Mouse (Mus musculus): ENCODE data around the gene Smyd3. TPM values are rescaled to one million over a fixed set of nuclear protein-coding genes. Genes with fewer than 3 reads are reported as not detected.
A peak's percentile ranks its signal among the peaks of the same experiment; 100 is the strongest.

Gene Smyd3
- total RNA-seq, 2 experiments from 2014 or later: 7.5 to 8.3 TPM

DNA sequence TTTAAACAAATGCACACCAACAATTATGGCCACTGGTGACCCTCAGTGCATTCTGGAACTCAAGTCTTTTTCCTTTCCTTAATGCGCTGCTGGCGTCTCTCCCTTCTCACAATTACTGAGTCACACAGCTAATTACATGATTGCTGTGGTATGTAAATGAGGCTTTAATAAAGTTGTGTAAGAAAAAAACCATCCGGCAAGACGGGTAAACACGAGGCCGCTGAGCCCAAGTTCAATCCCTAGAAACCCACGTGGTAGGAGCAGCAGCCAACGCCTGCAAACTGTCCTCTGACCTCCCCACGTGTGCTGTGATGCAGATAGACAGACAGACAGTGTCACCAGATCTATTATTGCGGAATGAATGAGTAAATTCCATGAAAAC, 58.9 kb downstream of the Smyd3 start:
- no peak for DNase-seq

DNA sequence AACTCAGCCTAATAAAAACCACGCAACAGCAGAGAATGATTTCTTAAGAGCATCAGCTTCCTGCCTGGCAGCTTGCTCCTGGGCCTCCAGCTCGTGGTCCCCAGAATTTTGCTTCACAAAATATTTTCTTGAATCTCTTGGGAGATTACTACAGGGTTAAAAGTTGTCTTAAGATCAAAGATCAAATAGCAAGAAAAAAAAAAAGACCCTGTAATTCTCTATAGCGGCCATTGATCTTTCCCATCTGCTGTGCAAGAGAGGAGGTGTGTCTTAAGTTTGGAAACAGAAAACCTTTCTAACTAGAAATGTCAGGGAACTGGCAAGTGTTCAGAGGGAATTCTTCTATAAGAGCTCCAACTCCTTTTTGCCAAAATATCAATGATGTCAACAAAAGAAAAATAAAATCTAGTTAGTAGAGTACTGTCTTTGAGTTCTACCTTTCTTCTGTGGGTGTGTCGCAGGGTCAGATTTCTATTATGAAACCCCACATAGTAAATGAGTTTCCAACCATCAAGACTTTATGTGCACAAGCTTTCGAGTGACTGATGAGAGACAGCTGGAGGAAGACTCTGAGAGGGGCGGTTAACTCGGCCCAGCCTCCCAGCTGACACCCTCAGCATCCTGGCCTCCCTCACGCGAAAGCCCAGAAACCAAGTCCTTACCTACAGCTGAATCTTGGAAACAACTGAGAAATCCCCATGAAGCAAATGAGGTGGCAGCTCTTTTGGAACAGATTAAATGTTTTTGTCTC, 59.4 kb downstream of the Smyd3 start:
- peak; percentile 15 to 16 for DNase-seq

DNA sequence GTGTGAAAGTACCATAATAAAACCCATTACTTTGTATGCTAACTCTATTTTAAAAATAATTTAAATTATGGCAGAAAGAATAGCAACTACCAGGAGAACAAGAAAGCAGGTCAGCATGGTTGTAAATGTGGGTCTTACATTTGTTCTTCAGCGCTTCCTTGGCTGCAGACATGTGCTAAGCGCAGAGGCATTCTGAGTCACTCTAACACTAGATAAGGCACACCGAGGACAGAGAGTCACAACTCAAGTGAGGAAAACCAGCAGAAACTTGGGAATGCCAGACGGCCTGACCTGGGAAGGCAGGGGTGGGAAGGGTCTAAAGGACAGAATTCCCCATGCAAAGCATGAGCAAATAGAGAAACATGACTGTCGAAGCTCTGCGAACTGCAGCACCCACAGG, 63.2 kb downstream of the Smyd3 start:
- DNase-seq: peak; percentile 21 to 30

DNA sequence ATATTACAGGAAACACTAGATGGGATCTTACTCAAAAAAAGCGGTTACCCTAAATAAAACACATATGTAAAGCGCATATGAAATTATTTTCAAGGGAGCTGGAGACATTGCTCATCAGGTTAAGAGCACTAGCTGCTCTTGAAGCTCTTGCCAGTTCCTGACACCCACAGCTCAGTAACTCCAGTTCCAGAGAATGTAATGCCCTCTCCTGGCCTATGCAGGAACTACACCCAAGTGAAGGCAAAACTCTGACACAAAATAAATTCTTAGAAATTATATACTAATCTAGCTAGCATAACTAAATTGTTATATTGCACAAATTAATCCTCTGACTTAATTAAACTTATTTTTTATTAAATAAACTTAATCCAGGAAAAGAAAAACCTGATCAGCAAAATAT, 66.6 kb downstream of the Smyd3 start:
- DNase-seq: no peak

DNA sequence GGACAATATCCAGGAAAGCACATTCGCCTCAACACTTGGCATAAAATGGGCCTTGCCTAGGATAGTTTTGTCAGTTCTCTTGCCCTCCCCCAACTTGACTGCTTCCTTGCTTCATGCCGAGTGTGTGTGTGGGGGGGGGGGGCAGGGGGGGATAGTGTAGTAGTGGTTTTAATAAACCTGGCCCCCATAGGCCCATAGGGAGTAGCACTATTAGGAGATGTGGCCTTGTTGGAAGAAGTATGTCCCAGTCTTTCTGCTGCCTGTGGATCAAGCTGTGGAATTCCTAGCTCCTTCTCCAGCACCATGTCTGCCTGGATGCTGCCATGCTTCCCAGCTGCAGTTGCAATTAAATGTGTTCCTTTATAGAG, 71.0 kb downstream of the Smyd3 start:
- DNase-seq: no peak

DNA sequence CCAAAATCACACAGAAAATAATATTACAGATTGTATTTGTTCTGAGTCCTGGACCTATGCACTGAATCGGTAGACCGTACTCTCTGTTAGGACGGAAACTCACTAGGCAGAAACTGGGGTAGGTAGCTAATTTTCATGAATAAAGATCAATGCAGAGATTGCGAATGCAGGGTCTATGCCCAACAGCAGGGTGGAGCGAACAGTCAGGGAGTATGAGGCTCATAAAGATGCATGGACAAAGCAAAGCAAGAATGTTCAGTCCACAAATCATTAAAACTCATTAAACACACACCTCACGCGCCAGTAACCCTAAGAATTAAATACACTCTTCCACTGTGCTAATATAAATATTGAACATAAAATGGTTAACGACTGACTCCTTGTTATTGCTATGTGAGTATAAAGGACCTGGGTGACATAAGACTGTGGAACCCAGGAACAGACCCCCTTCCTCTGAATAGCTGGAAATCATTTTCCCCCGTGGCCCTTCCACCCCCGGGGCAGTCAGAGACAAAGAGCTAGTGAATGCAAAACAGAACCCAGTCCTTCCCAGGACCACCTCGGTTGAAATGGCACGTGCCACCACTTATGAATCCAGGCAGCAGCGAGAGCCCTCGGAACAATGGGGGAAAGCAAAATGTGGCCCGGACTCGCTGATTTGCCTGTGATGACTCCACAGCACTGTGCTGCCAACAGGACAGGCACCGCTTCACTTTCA, 71.6 kb downstream of the Smyd3 start:
- DNase-seq: peak; percentile 4 to 9

DNA sequence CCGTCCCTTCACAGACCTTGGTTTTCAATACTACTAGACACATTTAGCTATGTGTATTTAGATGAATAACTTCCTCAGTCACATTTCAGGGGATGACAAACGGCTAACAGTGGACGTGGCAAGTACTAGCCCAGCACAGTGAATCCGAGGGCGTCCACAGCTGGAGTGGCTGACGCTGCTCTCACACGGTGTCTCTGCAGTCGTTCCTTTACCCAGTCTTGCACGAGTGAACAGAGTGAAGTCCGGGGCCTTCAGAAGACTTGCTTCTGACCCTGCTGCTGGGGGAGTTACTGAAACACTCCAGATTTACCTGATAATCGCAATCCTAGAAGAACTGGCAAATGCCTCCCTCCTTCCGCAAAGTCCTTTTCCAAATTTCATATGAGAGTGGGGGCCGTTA, 74.0 kb downstream of the Smyd3 start:
- no peak for DNase-seq

DNA sequence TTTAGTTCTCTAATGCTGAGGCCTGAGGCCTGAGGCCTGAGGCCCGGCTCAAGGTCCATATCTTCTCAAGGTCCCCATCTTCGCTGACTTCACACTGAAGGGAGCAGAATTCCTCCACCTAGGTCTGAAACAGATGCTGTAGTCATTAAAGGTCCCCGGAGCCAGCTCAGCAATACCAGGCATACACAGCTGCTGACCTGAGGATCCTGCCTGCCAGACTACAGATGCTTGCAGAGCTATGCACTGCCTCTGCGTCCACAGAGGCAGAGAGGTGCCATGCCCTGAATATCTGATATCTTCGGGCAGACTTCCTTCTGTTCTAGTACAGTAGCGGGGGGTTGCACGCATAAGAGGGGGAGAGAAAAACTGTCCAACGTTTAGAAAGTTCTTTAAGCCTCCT, 74.4 kb downstream of the Smyd3 start:
- no peak for DNase-seq

DNA sequence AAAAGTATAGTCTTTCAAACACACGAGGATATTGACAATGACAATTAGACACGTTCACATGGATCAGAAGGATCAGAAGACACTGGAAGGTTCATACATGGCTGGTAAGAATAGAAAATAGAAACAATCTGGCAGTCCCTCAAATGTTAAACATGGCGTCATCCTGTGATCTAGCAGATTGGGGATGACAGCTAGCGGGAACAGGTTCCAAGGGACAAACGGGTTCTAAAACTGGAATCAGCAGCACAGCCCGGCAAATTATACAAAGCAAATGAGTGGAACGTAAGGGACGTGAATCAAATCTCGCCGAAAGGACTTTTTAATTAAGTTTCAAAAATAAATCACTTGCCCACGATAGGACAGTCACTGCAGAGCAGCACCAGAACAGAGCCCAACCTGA, 81.2 kb downstream of the Smyd3 start:
- DNase-seq: no peak

DNA sequence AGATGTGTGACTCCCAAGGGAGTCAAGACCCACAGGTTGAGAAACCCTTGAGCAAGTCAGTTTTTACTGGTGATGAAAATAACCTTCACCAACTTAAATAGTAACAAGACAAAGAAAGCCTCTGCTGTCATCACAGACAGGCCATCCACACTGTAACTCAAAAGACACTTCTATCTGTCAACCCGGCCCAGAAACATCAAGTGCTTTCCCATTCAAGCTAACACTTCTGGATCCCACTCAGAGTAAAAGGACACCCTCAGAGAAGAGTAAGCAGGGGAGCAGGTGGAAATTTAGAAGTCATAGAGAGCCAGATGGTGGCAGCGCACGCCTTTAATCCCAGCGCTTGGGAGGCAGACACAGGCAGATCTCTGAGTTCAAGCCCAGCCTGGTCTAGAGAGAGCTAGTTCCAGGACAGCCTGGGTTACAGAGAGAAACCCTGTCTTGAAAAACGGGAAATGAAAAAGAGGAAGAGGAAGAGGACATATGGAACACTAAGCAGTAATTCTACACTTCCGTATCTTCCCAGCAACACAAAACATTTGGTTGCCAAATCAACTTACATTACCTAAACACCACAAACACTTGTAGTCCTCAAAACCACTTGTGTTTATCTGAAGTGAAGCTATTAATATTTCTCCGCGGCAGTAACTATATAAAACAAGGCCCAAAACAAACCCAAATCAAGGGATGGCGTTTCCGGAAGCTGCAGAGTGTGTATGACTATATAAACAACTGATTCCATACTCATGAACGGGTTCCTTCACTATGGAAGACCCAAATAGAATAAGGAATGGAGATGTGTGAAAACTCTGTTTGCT, 83.2 kb downstream of the Smyd3 start:
- DNase-seq: peak; percentile 8 to 19

DNA sequence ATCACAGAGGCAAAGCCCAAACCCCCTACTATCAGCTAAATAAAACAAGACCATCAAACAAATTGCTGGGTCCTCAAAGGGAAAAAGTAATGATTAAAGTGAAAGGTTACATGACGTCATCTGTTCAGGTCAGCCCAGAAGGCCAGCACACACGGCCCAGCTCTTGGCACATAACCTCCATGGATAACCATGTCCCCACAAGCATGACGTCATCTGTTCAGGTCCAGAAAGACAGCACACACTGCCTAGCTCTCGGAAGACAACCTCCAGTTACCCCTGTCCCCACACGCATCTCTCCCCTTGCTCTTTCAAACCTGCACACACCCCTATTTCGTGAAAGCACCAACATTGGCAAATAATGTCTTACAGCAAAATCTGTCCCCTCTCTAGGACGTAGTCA, 84.0 kb downstream of the Smyd3 start:
- no peak for DNase-seq

DNA sequence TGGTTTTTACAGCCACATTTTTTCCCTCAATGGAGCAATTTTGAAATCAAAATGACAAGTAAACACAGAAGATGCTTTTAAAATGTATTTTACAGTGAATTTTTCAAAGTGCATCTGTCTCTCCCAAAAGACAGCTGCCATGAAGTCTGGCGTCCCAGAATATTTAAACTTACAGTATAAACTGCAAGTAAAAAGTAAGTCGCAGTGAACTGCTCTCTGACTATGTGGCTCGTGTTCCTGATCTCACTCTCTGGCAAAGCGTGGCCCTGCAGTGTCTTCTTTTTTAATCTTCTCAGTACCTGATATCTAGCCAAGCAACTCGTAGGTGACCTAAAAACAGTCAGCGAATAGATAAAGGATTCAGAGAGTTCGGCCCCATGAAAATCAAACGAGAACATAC, 84.5 kb downstream of the Smyd3 start:
- DNase-seq: no peak

DNA sequence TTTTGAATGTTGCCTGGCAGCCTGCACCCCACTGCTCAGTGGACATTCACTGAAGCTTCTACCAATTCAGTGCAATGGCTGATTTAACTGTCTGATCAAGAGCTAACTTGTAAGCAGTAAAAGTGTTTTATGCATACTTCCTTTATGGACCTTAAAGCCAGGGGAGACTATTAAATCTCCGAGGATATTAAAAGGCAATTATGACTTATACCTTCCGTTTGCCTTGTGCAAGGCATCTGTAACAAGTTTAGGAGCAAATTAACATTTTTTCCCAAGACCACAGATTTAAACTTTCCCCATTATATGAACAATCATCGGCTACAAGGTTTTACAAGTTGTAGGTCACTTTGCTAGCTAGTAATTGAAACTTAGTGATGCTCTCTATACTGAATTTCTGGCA, 87.8 kb downstream of the Smyd3 start:
- DNase-seq: no peak

DNA sequence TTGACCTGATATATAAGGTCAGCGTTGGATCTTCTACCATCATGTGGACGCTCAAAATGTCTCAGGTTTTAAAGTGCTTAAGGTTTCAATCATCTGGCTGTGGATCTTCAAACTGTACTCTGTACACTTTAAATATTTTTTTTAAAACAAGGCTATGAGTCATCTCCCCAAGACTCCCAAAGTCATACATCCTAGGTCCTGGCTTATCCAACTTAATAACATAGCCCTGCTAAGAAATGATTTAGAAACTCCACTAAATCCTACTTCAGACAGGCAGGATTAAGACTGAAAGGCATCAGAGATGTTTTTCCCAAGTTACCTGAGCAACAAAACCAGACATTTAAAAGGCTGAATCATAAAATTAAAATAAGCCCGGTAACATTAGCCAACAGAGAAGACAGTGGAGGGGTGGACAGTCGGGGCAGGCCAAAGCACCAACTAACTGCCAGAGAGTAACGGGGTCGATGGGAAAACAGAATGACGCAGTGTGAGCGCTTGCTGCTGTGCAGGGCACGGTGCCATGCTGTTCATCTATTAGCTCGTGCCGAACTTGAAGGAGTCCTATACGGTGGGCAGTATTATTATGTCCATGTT, 92.9 kb downstream of the Smyd3 start:
- DNase-seq: no peak

DNA sequence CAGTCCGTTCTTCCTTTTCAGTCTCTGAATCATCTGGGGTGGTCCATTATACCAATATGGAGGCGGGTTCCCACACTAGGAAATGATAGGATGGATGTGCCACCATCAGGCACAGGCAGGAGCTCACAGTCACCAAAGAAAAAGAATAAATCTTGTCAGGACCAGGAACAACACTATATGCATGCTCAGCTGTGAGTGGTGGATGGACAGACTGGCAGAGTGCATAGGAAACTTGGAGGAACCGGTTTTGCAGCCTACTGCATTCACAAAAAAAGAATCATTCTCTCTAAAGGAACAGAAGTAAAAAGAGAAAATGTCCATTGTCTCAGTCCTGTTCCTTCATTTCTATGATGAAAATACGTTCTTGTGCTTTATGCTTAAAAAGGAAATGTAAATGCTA, 98.8 kb downstream of the Smyd3 start:
- no peak for DNase-seq

DNA sequence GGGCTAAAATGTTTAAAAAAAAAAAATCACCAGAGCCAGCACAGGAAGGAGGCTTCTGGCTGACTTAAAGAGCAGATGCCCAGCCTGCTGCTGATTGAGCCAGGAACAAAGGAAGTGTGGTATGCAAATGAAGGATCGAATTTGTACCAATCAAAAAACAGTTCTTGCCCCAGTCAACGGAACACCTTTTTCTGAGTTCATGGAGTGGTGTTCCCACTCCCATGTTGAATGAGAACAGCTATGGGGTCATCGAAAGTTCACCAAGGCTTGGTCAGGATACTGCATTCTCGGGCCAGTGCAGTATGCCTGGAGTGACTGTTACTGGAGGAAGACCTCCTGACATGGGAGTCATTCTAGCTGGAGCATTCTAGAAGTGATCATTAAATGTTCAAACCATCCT, 109.8 kb downstream of the Smyd3 start:
- no peak for DNase-seq

DNA sequence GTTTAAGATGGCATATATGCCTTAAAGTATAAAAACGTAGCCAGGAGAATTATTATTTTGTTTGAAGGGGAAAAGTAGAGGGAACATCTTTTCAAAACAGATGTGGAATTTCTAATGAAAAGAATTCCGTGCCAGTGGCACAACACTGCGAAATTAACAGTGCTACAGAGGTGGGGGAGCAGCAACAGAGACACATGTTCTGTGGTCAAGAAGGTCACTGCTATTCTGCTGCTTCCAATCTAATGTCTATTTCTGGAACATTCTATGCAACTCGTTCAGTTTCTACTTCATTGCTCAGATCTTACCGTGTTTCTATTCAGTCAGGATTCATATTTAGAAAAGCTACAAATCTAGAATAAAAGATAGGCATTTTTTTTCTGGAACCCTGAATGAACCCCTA, 117.0 kb downstream of the Smyd3 start:
- DNase-seq: peak in 1 of 2 experiments; percentile 1

DNA sequence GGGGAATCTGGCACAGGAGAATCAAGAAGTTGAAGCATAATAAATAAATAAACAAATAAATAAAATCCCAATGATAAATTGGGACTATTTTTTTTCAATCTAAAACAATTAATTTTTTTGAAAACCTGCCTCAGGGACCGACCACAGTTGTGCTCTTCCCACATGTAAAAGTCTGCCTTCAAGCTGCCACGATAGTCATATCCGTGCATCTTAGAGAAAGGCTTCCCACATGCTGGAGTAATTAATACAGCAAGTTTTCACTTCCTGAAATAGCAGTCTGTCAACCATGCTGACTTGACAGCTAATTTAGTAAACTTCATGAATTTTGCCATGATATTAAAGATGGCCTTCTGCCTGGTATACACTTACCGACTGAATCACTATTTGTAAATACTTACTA, 119.2 kb downstream of the Smyd3 start:
- no peak for DNase-seq

DNA sequence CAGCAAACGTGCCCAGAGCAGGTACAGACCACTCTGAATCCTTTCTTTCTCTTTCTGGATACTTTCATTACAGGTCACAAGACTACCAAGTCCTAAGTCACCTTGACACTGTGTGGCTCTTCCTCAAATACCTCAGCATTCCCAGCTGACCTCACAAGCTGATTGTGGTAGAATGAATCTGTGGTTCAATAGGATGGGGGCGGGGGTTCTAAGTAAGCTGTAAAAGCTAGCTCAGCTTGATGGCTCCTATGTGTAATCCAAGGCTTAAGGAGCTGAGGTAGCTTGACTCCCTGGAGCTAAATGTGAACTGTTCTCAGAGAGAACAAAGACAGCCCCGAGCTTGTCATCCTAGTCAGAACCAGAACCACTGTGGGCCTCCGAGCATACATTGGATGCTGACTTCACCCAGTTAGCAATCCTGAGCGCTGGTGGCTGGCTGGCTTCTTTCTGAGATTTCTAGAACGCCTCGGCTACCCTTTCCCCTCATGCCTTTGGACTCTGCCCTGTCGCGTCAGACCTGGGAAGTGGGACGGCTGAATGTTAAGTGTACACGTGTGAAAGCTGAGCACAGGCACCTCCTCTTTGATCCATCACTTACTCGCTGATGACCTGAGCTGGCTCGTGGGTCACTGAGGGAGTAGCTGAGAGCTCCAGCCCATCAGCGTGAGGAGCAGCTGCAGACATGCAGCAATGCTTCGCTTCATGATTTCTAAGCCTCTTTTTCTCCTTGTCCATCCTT, 131.4 kb downstream of the Smyd3 start:
- DNase-seq: no peak

DNA sequence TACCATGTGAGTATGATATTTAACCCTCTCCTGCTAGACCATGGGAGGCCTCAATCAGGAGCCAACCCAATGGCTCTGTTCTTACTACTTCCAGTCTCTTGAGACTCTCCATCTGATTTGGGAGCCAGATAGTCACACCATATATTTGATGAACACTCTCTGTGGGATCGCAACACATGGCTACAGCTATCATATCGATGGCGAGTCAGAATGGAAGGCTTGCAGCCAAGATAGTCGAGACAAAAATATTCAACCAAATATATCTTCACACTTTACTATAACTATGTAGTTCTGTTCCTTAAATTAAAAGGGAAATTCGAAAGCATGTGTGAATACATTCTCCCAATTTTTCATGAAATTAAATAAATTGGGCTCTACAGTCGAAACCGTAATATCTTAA, 132.2 kb downstream of the Smyd3 start:
- no peak for DNase-seq

DNA sequence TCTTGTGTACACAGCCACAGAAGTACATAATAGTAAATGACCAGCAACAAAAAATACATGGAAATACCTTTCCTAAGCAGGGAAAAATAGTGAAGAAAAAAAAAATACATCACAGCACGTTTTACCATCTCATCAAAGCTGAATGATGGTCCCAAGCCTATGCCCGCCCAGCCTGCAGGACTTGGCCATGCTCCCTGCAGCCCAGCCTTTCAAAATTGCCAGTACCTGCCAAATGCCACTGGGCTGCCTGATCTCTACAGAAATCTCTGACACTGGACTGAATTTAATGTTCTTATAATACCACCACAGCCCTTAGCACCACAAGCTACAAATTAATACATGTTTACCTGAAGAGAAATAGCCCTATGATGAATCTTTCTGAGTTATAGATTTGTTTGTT, 133.5 kb downstream of the Smyd3 start:
- no peak for DNase-seq

DNA sequence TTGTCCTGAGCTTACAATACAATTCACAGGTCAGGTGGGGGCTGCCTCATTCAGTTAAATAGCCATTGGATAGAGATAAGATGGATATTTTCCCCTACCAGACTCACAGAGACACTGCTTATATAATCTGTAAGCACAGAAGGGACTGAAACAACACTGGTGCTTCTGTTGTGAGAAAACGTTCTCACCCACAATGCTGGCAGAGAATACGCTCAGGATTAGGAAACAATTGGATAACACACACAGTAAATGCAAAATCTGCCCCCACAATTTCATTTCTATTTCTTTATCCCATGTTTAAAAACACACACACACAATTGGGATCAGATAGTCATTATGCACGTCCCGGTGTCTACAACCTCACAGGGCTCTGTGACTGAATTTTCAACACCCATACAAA, 139.7 kb downstream of the Smyd3 start:
- DNase-seq: no peak

All from heart, adult 18-20 months (tissue).